Mouse (Mus musculus) WW6 (cell line): ENCODE results near the gene Adamtsl2.

Experiments
- DNase-seq: peaks from one replicate; pipeline ENCODE4 v3.0.0-alpha.2; 2013; ENCODE audit warnings: low read depth, low spot score

Gene Adamtsl2

GRCm38 (mm10) chr2:27079152-27079584 is at the start of gene Adamtsl2:
Gene Adamtsl2 (plus strand): TSS chr2:27079379.
- DNase-seq: no peak

GRCm38 (mm10) chr2:27032361-27032760 is 46.8 kb upstream of the Adamtsl2 start:
- no peak for DNase-seq

GRCm38 (mm10) chr2:27036003-27036402 is 43.2 kb upstream of the Adamtsl2 start:
- no peak for DNase-seq

- no peak for DNase-seq
Observed at GRCm38 (mm10) chr2:27037008-27037407, 42.2 kb upstream of the Adamtsl2 start.

GRCm38 (mm10) chr2:27038596-27038995 is 40.6 kb upstream of the Adamtsl2 start:
- no peak for DNase-seq

GRCm38 (mm10) chr2:27039286-27039685 is 39.9 kb upstream of the Adamtsl2 start:
- no peak for DNase-seq

- DNase-seq: no peak
Observed at GRCm38 (mm10) chr2:27042131-27042844, 36.9 kb upstream of the Adamtsl2 start.

- no peak for DNase-seq
Observed at GRCm38 (mm10) chr2:27043461-27043860, 35.7 kb upstream of the Adamtsl2 start.

- no peak for DNase-seq
Observed at GRCm38 (mm10) chr2:27044166-27044565, 35.0 kb upstream of the Adamtsl2 start.

- no peak for DNase-seq
Observed at GRCm38 (mm10) chr2:27044641-27045040, 34.5 kb upstream of the Adamtsl2 start.

- no peak for DNase-seq
Observed at GRCm38 (mm10) chr2:27045979-27046770, 33.0 kb upstream of the Adamtsl2 start.

GRCm38 (mm10) chr2:27049408-27049807 is 29.8 kb upstream of the Adamtsl2 start:
- DNase-seq: no peak

- DNase-seq: no peak
Observed at GRCm38 (mm10) chr2:27058251-27058650, 20.9 kb upstream of the Adamtsl2 start.

- no peak for DNase-seq
Observed at GRCm38 (mm10) chr2:27058751-27059150, 20.4 kb upstream of the Adamtsl2 start.

GRCm38 (mm10) chr2:27059187-27059586 is 20.0 kb upstream of the Adamtsl2 start:
- DNase-seq: no peak

- DNase-seq: no peak
Observed at GRCm38 (mm10) chr2:27067124-27067523, 12.1 kb upstream of the Adamtsl2 start.

- DNase-seq: no peak
Observed at GRCm38 (mm10) chr2:27067996-27068395, 11.2 kb upstream of the Adamtsl2 start.

GRCm38 (mm10) chr2:27069646-27070045 is 9.5 kb upstream of the Adamtsl2 start:
- no peak for DNase-seq

- no peak for DNase-seq
Observed at GRCm38 (mm10) chr2:27070247-27070813, 8.8 kb upstream of the Adamtsl2 start.

- no peak for DNase-seq
Observed at GRCm38 (mm10) chr2:27071137-27071536, 8.0 kb upstream of the Adamtsl2 start.

GRCm38 (mm10) chr2:27071978-27072377 is 7.2 kb upstream of the Adamtsl2 start, which contains the start of gene Mymk:
Gene Mymk (minus strand): TSS chr2:27072179.
- DNase-seq: no peak

GRCm38 (mm10) chr2:27073407-27073806 is 5.8 kb upstream of the Adamtsl2 start:
- DNase-seq: no peak
